Mouse (Mus musculus): ENCODE data around the gene Acoxl. TPM values are rescaled to one million over a fixed set of nuclear protein-coding genes. Genes with fewer than 3 reads are reported as not detected.

Gene Acoxl
- polyA plus RNA-seq, 1 experiment from 2014 or later = 0.39 TPM

DNA sequence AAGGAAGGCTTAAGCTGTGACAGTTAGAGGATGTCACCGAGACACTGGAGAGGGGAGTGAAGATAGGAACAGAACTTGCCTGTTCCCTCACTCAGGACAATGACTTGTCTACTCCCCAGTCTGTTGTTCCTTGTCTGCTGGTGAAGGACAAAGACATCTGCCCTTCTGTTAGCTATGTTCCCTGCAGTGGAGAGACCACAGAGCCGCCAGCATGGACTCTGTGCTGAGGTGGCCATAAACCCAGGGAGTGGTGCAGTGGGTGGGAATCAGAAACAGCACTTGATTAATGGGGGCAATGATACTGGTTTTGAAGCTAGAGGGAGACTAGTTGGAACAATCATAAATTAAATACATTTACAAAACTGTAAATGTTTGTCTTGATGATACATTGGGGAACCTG, 191.3 kb downstream of the Acoxl start:
- no peaks in the 10 kb centered on the region for H3K36me3 ChIP-seq (replicated peaks; ENCODE audit: control insufficient read depth, insufficient read depth, low read depth, low read length)
- 81% methylated on average over 2 of the region's 2 CpGs for WGBS
- H3K27ac ChIP-seq (replicated peaks; ENCODE audit: low read depth, low read length) = no peak overlapping the region
- no peak overlapping the region for H3K4me3 ChIP-seq (ENCODE audit: low read depth, low read length)
- H3K9ac ChIP-seq (replicated peaks; ENCODE audit: low read length) = no peak overlapping the region
- DNase-seq (ENCODE audit: low spot score) (no peak), ATAC-seq (replicated peaks; ENCODE audit: insufficient number of reproducible peaks, low FRiP score, low TSS enrichment, low read depth) (no peak)
- H3K27me3 ChIP-seq (ENCODE audit: control insufficient read depth, insufficient read depth, low read length) = no peaks in the 10 kb centered on the region
- no peaks in the 10 kb centered on the region for H3K4me1 ChIP-seq (ENCODE audit: control insufficient read depth, insufficient read depth, low read length)
- H3K4me2 ChIP-seq (ENCODE audit: low read depth, low read length) = no peak overlapping the region
- H3K9me3 ChIP-seq (replicated peaks; ENCODE audit: control insufficient read depth, low read length) = no peaks in the 10 kb centered on the region

DNA sequence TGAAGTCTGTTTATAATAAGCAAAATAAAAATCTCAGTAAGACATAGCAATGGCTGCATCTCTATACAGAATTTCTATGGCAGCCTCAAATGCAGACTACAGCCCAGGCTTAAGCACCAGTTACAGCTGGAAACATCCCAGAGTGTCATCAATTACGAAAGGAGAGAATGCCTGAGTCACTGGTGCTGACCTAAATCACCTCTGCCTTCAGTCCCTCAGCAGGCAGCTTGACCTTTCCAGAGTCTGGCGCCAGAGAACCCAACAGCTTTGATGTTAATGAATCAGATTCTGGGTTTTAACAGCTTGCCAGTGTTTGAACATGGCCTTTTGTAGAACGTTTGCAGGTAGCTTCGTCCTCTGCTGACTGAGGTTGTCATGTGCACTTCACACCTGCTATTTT, 193.4 kb downstream of the Acoxl start:
- WGBS = 16% methylated on average over 4 of the region's 4 CpGs
- Histone ChIP-seq H3K27ac (replicated peaks; ENCODE audit: low read depth, low read length) (no peak overlapping the region), H3K9ac (replicated peaks; ENCODE audit: low read length) (no peak overlapping the region), H3K9me3 (replicated peaks; ENCODE audit: control insufficient read depth, low read length) (no peaks in the 10 kb centered on the region), H3K27me3 (ENCODE audit: control insufficient read depth, insufficient read depth, low read length) (no peaks in the 10 kb centered on the region), H3K36me3 (replicated peaks; ENCODE audit: control insufficient read depth, insufficient read depth, low read depth, low read length) (no peaks in the 10 kb centered on the region), H3K4me2 (ENCODE audit: low read depth, low read length) (no peak overlapping the region), H3K4me1 (ENCODE audit: control insufficient read depth, insufficient read depth, low read length) (no peaks in the 10 kb centered on the region), H3K4me3 (ENCODE audit: low read depth, low read length) (no peak overlapping the region)
- ATAC-seq (replicated peaks; ENCODE audit: insufficient number of reproducible peaks, low FRiP score, low TSS enrichment, low read depth) (no peak), DNase-seq (ENCODE audit: low spot score) (no peak)

GRCm38 (mm10) chr2:128033503-128033902, 194.8 kb downstream of the Acoxl start:
- no peak for ATAC-seq (replicated peaks; ENCODE audit: insufficient number of reproducible peaks, low FRiP score, low TSS enrichment, low read depth)
- H3K27me3 ChIP-seq (ENCODE audit: control insufficient read depth, insufficient read depth, low read length) = no peaks in the 10 kb centered on the region
- H3K27ac ChIP-seq (replicated peaks; ENCODE audit: low read depth, low read length) = no peak overlapping the region
- H3K9me3 ChIP-seq (replicated peaks; ENCODE audit: control insufficient read depth, low read length) = no peaks in the 10 kb centered on the region
- H3K4me2 ChIP-seq (ENCODE audit: low read depth, low read length) = no peak overlapping the region
- H3K4me3 ChIP-seq (ENCODE audit: low read depth, low read length) = no peak overlapping the region
- no peaks in the 10 kb centered on the region for H3K36me3 ChIP-seq (replicated peaks; ENCODE audit: control insufficient read depth, insufficient read depth, low read depth, low read length)
- H3K4me1 ChIP-seq (ENCODE audit: control insufficient read depth, insufficient read depth, low read length) = no peaks in the 10 kb centered on the region
- H3K9ac ChIP-seq (replicated peaks; ENCODE audit: low read length) = no peak overlapping the region
- 59% methylated on average over 3 of the region's 3 CpGs for WGBS
- no peak for DNase-seq (ENCODE audit: low spot score)

GRCm38 (mm10) chr2:128034066-128034665, 195.5 kb downstream of the Acoxl start:
- DNase-seq (ENCODE audit: low spot score) = no peak
- no peak overlapping the region for H3K4me2 ChIP-seq (ENCODE audit: low read depth, low read length)
- no peaks in the 10 kb centered on the region for H3K9me3 ChIP-seq (replicated peaks; ENCODE audit: control insufficient read depth, low read length)
- no peak overlapping the region for H3K4me3 ChIP-seq (ENCODE audit: low read depth, low read length)
- H3K4me1 ChIP-seq (ENCODE audit: control insufficient read depth, insufficient read depth, low read length) = no peaks in the 10 kb centered on the region
- ATAC-seq (replicated peaks; ENCODE audit: insufficient number of reproducible peaks, low FRiP score, low TSS enrichment, low read depth) = no peak
- 91% methylated on average over 9 of the region's 9 CpGs for WGBS
- no peak overlapping the region for H3K9ac ChIP-seq (replicated peaks; ENCODE audit: low read length)
- no peaks in the 10 kb centered on the region for H3K36me3 ChIP-seq (replicated peaks; ENCODE audit: control insufficient read depth, insufficient read depth, low read depth, low read length)
- H3K27me3 ChIP-seq (ENCODE audit: control insufficient read depth, insufficient read depth, low read length) = no peaks in the 10 kb centered on the region
- no peak overlapping the region for H3K27ac ChIP-seq (replicated peaks; ENCODE audit: low read depth, low read length)

DNA sequence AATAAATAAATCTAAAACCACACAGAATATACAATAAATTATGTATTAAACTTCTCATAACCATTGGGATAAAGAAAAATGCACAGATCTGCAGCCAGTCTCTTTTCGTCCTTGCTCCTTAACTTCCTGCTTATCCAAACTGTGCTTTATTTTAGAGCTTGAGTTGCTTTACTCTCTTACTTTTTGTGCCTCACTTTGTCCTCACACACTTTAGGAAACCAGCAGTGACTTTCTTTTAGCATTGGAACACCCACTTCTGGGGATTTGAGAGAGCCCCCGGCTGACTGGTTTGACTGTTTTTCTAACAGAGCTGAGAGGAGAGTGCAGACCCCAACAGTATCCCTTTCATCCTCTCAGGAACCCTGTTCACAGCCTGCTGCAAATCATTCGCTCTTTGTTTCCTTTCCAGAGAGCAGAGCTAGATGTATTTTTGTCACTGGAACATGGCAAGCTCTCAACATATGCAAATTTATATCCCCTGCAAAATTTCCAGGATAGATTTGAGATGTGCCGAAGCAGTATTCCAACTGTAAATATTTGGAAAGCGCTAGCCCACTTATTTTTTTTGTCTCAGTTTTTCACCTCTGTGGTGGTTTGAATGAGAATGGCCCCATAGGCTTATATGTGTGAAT, 199.7 kb downstream of the Acoxl start:
- Histone ChIP-seq H3K4me3 (ENCODE audit: low read depth, low read length) (no peak overlapping the region), H3K36me3 (replicated peaks; ENCODE audit: control insufficient read depth, insufficient read depth, low read depth, low read length) (no peaks in the 10 kb centered on the region), H3K4me1 (ENCODE audit: control insufficient read depth, insufficient read depth, low read length) (no peaks in the 10 kb centered on the region), H3K9ac (replicated peaks; ENCODE audit: low read length) (no peak overlapping the region), H3K27me3 (ENCODE audit: control insufficient read depth, insufficient read depth, low read length) (no peaks in the 10 kb centered on the region), H3K9me3 (replicated peaks; ENCODE audit: control insufficient read depth, low read length) (no peaks in the 10 kb centered on the region), H3K4me2 (ENCODE audit: low read depth, low read length) (no peak overlapping the region), H3K27ac (replicated peaks; ENCODE audit: low read depth, low read length) (no peak overlapping the region)
- ATAC-seq (replicated peaks; ENCODE audit: insufficient number of reproducible peaks, low FRiP score, low TSS enrichment, low read depth) (no peak), DNase-seq (ENCODE audit: low spot score) (no peak)
- 76% methylated on average over 5 of the region's 5 CpGs for WGBS

- DNase-seq (ENCODE audit: low spot score) (no peak), ATAC-seq (replicated peaks; ENCODE audit: insufficient number of reproducible peaks, low FRiP score, low TSS enrichment, low read depth) (no peak)
- Histone ChIP-seq H3K9ac (replicated peaks; ENCODE audit: low read length) (no peak overlapping the region), H3K9me3 (replicated peaks; ENCODE audit: control insufficient read depth, low read length) (no peaks in the 10 kb centered on the region), H3K4me3 (ENCODE audit: low read depth, low read length) (no peak overlapping the region), H3K27ac (replicated peaks; ENCODE audit: low read depth, low read length) (no peak overlapping the region), H3K36me3 (replicated peaks; ENCODE audit: control insufficient read depth, insufficient read depth, low read depth, low read length) (no peaks in the 10 kb centered on the region), H3K4me2 (ENCODE audit: low read depth, low read length) (no peak overlapping the region), H3K4me1 (ENCODE audit: control insufficient read depth, insufficient read depth, low read length) (no peaks in the 10 kb centered on the region), H3K27me3 (ENCODE audit: control insufficient read depth, insufficient read depth, low read length) (no peaks in the 10 kb centered on the region)
- WGBS = 88% methylated on average over 12 of the region's 12 CpGs
Measured at GRCm38 (mm10) chr2:128041066-128041750, 202.5 kb downstream of the Acoxl start.

GRCm38 (mm10) chr2:128046454-128046853, 207.8 kb downstream of the Acoxl start:
- Histone ChIP-seq H3K4me2 (ENCODE audit: low read depth, low read length) (no peak overlapping the region), H3K36me3 (replicated peaks; ENCODE audit: control insufficient read depth, insufficient read depth, low read depth, low read length) (no peaks in the 10 kb centered on the region), H3K9ac (replicated peaks; ENCODE audit: low read length) (no peak overlapping the region), H3K4me1 (ENCODE audit: control insufficient read depth, insufficient read depth, low read length) (no peaks in the 10 kb centered on the region), H3K9me3 (replicated peaks; ENCODE audit: control insufficient read depth, low read length) (no peaks in the 10 kb centered on the region), H3K4me3 (ENCODE audit: low read depth, low read length) (no peak overlapping the region), H3K27me3 (ENCODE audit: control insufficient read depth, insufficient read depth, low read length) (no peaks in the 10 kb centered on the region), H3K27ac (replicated peaks; ENCODE audit: low read depth, low read length) (no peak overlapping the region)
- 65% methylated on average over 4 of the region's 4 CpGs for WGBS
- no peak for ATAC-seq (replicated peaks; ENCODE audit: insufficient number of reproducible peaks, low FRiP score, low TSS enrichment, low read depth)
- DNase-seq (ENCODE audit: low spot score) = no peak

DNA sequence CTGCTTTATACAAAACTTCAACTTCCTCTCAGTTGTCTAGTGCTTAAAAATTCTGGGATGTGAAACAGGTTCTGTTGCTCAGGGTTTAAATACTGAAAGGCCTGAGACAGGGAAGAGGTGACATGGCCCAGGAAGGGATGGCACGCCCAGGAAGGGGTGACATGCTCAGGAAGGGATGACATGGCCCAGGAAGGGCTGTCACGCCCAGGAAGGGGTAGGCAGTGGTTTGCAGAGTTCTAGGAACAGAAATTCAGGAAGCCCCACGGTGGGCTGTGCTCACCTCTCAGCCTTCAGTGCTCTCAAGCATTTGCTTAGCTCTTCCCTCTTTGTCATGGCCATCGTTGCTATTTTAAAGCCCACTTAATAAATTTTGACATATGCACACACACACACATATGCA, 216.2 kb downstream of the Acoxl start:
- H3K4me1 ChIP-seq (ENCODE audit: control insufficient read depth, insufficient read depth, low read length) = no peaks in the 10 kb centered on the region
- H3K36me3 ChIP-seq (replicated peaks; ENCODE audit: control insufficient read depth, insufficient read depth, low read depth, low read length) = no peaks in the 10 kb centered on the region
- H3K4me2 ChIP-seq (ENCODE audit: low read depth, low read length) = no peak overlapping the region
- H3K27ac ChIP-seq (replicated peaks; ENCODE audit: low read depth, low read length) = no peak overlapping the region
- H3K9ac ChIP-seq (replicated peaks; ENCODE audit: low read length) = no peak overlapping the region
- ATAC-seq (replicated peaks; ENCODE audit: insufficient number of reproducible peaks, low FRiP score, low TSS enrichment, low read depth) (no peak), DNase-seq (ENCODE audit: low spot score) (no peak)
- 80% methylated on average over 4 of the region's 4 CpGs for WGBS
- H3K27me3 ChIP-seq (ENCODE audit: control insufficient read depth, insufficient read depth, low read length) = no peaks in the 10 kb centered on the region
- H3K9me3 ChIP-seq (replicated peaks; ENCODE audit: control insufficient read depth, low read length) = no peaks in the 10 kb centered on the region
- no peak overlapping the region for H3K4me3 ChIP-seq (ENCODE audit: low read depth, low read length)
